Mouse (Mus musculus) v-Abl transformed pro-B cells (cell line): ENCODE results near the gene Atf6.

Source experiments
- in situ Hi-C, 2 experiments: fragments of 400-800 bp; cut with MboI; formaldehyde crosslinking; loops; one replicate each; pipeline ENCODE4 v1.15.1; 2025; ENCODE audit not compliant: unreplicated experiment in 2 of 2

The Atf6 gene

DNA sequence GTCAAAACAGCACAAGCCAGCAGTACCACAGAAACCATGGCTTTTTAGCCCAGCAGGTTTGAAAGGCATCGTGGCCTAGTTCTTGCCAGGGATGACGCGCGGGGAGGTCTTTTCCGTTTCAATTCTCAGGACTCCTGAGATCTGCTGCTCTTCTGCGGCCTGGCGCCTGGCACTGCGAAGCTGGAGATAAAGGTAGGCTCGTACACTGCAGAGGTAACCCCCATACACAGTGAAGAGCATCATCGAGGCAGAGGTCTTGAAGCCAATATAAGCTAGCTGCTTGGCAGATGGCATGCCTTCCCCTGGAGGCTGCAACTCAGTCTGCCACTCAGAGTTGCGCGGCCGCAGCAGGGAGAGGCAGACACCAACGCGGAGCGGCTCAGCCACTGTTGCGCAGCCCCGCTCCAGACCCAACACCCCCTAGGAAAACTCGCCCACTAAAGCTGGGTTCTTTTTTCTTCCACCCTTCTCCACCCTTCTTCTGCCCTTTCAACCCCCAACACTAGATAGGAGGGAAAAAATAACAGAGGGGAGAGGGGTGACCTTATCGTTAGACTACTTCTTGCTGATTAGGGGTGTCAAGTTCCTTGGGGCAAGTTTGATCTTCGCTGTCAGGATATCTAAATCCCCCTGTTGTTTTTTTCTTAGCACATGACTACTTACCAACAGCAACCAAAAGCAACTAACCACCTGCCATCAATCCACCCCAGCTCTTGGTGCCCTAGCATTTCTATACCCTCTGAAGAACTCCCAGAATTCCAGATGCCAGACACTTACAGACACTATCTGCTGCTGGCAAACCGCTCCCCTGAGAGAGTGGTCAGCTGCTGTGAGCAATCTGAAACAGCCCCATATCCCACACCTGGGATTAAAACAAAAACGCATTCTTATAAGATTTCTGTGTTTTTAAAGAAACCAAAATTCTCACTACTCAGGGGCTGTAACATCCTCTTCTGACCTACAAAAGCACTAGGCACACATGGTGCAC lies 16.6 kb downstream of the Atf6 start:
- in situ Hi-C loops: no loop called here

DNA sequence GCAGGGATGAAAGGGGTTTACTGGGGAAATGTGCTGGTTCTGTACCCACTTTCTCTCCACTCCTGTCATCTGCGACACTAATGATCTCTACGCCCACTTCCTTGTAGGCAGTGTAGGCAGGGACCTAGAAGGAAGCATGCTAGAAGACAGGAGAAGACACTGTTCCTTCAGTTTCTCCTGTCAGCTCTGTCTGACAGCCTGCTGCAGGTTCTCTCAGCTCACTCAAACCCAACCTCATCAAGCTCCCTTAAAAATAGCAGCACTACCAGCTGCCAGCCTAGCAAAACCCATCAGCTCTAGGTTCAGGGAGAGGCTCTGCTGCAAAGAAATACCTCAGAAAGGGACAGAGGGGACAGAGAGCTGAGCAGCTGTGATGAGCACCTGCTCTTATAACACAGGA lies 17.6 kb downstream of the Atf6 start:
- in situ Hi-C loops: no loop called here

DNA sequence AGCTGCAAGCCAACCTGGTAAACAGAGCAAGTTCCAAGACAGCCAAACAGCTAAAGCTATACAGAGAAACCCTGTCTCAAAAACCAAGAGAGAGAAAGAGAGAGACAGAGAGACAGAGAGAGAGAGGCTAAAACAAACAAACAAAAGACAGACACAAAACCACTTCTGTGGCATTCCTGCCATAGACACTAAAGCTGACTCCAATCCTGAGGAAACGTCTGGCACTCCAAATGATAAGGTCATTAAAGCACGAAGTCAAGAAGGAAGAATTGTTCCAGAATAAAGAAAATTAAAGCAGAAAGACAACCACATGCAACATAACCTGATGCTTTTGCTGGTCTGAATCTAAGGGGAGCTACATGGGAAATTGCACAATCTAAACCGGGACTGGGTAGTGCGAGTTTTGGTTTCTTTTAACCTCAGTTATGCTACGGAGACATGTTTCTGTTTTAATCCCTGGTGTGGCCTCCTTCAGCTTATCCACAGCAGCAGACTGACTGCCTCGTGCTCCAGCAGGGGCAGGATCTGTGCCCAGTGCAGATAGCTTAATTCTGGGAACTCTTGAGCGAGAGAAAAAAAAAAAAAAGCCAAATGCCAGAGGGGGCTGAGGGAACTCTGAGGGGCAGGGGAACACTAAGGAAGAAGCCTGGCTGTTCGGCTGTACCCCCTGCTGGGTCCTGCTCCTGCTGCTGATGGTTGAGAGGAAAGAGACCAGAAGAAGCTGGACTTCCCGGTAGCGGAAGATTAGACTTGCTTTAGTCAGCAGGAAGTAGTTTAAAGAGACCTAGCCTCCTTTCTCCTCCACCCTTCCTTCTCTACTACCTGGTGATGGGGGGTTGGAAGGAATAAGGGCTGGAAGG lies 21.9 kb downstream of the Atf6 start:
- in situ Hi-C loops: loop anchor here (25.0 kb wide), 2 partner anchors 883 to 1308 kb away; partner anchors contain the start of genes Hsd17b7 (in 2 of the 2) and Nuf2 (in 2 of the 2)

DNA sequence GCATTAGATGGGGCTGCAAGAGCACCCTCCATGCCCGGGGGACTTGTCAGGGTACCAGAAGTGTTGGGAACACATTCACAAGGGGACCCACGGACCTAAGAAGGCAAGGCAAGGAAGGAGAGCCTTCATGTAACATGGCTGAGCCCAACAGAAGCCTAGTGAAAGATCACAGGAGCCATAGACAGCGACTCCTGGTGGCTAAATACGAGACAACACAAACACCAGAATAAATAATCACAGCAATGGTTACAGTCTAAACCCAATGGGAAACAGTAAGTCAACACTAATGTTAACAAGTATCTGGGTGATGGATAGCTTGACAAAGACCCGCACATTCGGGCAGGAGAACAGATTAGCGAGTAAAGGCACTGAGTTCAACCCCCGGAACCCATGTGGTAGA lies 23.2 kb downstream of the Atf6 start:
- in situ Hi-C loops: loop anchor here (25.0 kb wide), 2 partner anchors 882 to 1307 kb away; partner anchors contain the start of genes Hsd17b7 (in 2 of the 2) and Nuf2 (in 2 of the 2)

DNA sequence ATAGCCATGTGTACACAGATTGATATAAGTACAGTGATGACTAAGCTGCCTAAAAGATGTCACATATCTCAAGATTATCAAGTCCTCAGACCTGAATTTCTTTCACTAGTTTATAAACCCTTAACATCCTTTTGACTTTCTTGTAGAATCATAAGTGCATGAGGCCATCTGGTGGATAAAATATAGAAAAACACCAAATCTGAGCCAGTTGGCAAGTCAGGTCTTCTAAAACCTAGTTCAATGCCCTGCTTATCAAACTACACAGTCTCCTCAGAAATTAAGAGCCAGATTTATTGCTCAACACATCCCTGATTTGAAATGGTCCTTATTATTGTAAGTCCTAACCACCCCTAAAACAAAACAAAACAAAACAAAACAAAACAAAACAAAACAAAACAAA lies 27.9 kb downstream of the Atf6 start:
- in situ Hi-C loops: loop anchor here (5.0 to 25.0 kb wide), 5 partner anchors 207 to 1302 kb away; partner anchors contain the start of genes Hsd17b7 (in 2 of the 2), Nuf2 (in 2 of the 2) and Uhmk1 (in 1 of the 2)

DNA sequence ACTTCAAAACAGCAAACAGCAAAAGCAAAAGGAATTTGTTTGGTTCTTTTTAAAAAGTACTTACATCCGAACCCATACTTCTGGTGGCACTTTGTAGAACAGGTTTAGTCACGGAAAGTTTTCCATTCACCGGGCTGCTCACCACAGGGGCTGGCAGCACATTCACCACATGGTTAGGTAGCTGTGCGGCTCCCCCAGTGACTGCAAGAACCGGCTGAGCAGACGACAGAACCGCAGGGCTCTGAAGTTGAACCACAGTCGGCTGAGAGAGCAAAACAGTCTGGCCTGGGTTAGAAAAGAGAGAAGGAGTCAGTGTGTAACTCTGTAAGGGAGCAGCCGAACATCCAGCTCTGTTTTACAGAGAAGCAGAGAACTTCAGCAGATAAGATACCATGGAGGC lies 32.8 kb downstream of the Atf6 start:
- in situ Hi-C loops: loop anchor here (5.0 to 25.0 kb wide), 5 partner anchors 202 to 1297 kb away; partner anchors contain the start of genes Hsd17b7 (in 2 of the 2), Nuf2 (in 2 of the 2) and Uhmk1 (in 1 of the 2)

DNA sequence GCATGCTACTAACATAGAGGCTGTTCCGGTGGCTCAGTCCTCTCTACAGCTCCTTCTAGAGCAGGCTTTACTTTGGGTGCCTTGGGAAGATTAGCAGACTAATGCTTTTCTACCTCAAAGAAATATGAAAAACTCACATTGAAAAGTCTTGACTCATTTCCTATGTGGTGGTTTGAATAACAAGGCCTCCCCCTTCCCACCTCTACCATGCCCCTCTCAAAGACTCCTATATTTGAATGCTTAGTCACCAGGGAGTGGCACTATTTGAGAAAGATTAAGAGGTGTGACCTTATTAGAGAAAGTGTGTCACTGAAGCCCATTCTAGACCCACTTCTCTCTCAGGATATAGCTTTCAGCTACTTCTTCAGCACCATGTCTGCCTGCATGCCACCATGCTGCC lies 37.8 kb downstream of the Atf6 start:
- in situ Hi-C loops: loop anchor here (10.0 to 25.0 kb wide), 3 partner anchors 605 to 1292 kb away; partner anchors contain the start of genes Hsd17b7 (in 2 of the 2) and Nuf2 (in 2 of the 2)

DNA sequence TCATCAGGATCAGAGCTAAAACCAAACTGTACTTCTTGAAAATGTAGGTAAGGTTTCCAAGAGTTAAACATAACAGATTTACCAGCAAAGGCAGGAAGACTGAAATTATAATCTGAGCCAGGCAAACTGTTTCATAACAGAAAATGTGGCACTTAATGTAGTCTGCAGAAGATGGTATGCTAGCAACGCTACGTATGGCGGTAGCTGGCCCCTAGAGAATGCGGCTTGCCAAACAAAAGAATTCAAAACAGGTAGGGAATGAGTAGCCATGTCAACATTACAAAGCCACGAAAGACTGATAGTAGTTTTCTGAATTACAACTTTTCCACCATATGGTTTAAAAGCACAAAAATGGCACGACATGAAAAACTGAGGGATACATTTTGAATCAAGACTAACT lies 38.2 kb downstream of the Atf6 start:
- in situ Hi-C loops: loop anchor here (25.0 kb wide), 2 partner anchors 867 to 1292 kb away; partner anchors contain the start of genes Hsd17b7 (in 2 of the 2) and Nuf2 (in 2 of the 2)

DNA sequence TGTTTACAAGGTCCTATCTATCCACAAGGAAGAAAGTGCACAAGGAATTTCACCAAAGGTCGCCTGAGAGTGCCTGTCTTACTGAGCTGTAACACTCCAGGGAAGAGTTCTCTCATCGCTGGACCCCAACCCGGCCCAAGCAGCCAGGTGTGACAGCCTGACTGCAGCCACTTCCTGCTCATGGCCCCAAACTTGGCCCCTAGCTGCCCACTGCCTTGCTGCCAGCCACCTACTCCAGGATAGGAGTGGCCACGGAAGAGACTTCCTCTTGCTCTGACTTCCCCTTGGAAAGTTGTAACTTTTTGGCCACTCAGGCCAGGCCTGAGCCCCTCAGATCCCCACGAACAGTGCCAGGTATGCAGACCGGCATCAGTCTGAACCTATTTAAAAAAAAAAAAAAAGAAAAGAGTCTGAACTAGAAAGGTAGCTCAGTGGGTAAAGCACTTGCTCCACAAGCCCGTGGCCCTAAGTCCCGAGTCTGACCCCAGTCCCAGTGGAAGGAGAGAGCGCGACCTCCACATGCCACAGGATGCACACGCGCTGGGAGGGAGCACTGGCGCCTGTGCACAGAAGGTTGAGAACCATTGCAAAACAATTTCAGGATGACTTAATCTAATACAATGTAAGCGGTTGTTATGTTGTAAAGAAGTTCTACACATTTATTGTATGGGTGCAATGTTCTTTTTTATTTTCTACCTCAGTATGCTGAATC lies 47.3 kb downstream of the Atf6 start:
- in situ Hi-C loops: no loop called here

DNA sequence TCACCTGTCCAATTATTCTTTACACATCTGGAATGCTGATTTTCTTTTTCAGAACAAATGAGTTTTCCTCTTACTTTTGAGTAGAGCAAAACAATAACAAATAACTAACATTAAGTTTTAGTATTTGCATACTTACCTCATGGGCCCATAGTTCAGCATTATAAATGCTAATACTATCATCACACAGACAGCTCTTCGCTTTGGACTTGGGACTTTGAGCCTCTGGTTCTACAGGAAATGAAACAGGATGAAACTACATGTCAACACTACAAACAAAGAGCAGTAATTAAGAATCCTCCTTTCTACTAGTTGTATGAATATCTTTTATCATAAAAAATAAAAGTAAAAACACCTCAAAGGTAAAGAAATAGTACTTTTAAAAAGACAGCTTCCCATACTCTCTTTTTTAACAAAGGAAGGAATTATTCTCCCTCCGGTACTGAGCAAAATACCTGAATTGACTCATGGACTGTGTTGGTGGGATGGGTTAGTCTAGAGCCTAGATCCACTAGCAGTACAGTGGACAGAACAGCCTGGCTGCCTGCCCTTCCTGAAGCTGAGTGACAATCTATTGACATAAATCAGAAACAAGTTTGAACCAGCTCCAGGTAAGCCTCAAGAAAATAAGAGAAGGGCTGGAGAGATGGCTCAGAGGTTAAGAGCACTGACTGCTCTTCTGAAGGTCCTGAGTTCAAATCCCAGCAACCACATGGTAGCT lies 52.1 kb downstream of the Atf6 start:
- in situ Hi-C loops: no loop called here

DNA sequence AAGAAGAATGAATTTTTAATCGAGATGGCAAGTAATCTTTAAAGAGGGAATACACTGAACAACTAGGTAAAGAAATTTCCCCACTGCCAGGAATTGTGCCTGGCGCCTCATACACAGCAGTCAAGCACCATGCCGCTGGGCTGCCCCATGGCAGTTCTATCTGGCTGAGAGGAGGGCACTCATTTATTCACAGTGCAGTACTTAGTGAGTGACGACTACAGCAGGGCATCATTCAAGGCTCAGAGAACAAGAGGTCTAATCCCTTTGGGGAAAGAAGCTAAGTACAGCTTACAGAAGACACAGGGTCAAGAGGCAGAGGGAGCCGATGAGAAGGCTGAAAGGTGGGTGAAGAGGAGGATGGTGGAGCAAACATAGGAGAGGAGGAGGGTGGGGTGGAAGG lies 54.7 kb downstream of the Atf6 start:
- in situ Hi-C loops: no loop called here

DNA sequence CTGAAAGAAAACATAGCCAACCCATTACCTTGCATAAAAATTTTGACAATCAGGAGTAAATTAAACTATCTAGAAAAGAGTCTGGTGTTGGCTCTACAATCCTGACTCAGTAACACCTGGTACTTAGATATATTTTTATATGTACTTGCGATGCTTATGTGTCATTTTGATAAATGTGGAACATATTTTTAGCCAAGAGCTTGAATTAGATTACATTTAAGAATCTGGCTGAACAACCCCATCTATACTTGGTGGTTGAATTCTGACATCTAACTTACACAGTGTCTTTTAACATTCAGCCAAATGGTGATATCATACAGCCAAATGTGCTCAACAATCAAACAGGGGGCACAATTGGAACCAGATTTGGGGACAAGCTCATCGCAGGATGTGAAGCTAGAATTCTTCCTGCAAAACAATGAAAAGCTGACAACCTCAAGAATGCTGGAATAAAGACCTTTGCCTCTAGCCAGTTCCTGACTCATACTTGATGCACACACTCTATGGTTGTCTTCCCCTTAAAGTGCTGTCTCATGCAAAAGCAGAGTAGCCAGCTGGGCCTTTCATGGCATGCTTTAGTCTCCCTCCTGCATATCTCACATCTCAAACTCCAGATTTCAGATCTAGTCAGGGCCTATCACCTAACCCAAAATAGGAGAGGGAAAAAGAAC lies 59.8 kb downstream of the Atf6 start:
- in situ Hi-C loops: no loop called here

DNA sequence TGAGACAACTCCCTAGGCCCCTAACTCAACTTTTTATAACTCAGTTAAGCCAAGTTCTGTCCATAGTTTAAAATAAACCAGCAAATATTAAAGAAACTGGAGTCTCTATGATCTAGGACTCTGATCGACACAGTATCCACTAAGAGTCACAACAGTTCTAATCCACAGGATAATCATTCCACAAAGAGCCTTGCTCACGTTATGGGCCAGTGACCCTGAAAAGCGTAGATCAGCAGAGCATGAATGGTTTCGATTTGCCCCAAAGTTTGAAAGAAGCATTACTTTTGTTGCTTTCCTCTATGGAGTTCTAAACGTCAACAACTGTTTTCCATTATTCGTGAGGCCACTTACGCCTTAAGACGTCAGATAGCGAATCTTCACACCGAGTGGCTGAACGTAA lies 62.9 kb downstream of the Atf6 start:
- in situ Hi-C loops: no loop called here

DNA sequence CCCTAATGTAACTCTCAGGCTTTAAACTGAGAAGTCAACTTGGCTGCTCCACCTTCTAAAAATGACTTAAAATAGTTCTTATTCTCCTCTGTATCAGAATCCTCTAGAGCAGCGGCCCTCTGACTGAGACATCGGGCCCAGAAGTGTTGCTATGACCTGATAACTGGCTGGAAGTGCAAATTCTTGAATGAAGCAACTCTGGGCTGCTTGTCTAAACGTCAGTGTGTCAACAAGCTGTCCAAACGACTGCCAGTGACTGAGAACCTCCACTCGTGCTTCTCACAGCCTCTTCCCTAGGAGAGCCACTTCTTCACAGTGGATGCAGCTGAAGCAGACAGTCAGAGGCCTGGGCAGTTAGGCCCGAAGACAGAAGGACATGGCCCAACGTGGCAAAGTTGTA lies 64.9 kb downstream of the Atf6 start:
- in situ Hi-C loops: no loop called here

DNA sequence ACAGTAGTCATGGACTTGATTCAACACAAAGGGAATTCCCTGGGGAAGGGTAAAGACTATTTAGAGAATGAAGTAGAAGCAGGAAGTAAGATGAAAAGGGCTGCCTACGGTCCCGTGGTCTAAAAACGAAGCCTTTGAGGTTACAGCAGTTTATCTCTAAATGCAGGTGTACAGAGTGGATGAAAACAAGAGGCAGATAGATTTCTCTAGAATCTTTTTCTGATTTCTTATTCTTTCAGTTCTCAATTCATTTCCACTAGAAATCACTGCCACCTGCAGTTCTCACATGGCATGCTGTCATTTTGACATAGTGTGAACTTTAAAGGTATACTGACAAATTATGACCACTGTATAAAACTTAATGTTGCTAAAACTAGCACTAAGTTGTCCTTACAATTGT lies 66.9 kb downstream of the Atf6 start:
- in situ Hi-C loops: no loop called here

DNA sequence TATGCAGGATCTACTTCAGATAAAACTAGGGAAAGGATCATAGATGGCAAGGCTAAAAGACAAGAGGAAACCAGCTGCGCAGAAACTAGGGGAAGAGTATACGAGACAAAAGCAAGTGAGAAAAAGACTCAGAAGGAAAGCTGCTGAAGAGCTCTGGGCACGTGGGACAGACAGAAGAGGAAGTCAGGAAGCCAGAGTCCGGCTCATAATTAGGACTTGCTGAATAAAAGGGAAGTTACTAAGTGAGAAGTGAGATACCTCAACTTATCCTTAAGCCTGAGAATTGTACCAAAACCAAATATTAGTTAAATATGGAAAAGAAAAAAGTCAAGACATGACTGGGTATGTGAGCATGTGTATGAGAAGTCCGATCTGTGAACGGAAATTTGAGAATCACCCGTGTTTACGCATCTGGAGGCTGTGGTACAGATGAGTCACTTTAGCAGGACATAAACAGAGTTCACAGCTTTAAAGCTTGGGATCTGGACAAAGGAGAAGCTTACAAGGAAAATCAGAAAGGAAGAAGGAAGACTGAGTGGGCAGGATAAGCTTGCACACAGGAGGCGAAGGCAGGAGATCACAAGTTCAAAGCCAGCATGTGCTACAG lies 71.7 kb downstream of the Atf6 start:
- in situ Hi-C loops: no loop called here

DNA sequence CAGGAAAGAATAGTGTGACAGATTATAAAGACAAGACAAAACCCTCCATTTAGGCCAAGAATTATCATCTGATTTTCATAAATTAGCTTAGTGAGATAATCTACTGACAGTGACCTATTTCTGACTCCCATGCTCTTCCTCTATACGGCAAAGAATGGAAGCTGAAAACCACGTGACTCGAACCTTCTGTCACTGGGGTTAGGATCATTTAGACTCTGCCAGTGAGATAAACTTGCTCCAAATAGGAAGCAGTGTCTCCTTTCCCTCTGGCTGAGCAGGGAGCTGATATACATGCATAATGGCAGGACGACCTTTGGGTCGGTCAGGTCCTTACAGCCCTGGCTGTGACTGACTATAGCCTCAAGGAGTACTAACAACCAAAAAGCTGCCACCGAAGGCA lies 76.0 kb downstream of the Atf6 start:
- in situ Hi-C loops: no loop called here

DNA sequence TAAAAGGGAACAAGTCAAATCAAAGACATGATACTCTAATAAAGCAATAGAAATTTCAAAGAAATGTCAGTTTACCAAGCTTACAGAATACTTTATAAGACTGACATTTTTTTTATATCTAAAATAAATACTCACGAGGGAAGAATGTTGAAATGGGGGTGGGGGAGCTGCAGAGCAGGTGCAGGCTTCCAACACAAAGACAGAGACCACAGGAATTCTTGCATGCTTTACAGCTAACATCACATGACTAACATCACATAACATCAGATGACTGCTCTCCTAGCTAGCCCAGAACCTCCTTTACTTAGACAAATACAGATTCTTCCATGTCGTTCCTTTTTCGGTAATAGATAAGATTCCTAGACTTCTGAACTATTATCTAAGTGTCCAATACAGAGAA lies 76.6 kb downstream of the Atf6 start:
- in situ Hi-C loops: no loop called here

DNA sequence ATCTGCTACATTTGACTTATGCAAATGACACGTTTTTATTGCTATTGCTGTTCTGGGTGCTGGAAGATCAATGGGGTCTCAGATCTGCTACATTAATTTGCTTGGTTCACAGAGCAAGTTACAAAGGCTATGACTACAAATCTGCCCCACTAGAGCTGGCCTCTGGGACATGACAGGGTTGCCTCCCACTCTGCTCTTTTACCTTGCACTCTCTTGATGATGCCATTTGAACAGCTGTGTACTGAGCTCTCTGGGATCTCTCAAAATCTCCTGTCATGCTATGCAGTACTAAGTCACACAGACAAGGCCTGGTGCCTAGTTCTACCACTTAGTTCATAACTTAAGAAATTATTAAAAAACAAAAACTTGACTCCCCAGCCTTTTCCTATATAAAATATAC lies 79.9 kb downstream of the Atf6 start:
- in situ Hi-C loops: no loop called here
